Mouse (Mus musculus) heart, embryonic 10.5 days (tissue): ENCODE data around the gene 4931428L18Rik. TPM values are rescaled to one million over a fixed set of nuclear protein-coding genes. Genes with fewer than 3 reads are reported as not detected.

Experiments
- DNase-seq: peaks from one replicate; pipeline ENCODE4 v3.0.0-alpha.2; 2017; ENCODE audit warnings: low spot score
- H3K27ac ChIP-seq: fragments of 300-500 bp; sonication (generic); 2 replicates; pipeline ENCODE4 v1.5.1; 2016; ENCODE audit warnings: mild to moderate bottlenecking
- H3K27me3 ChIP-seq: fragments of 300-500 bp; sonication (generic); 2 replicates; pipeline ENCODE4 v1.6.1; 2016; ENCODE audit warnings: mild to moderate bottlenecking; ENCODE audit not compliant: poor library complexity, insufficient read depth, severe bottlenecking
- H3K36me3 ChIP-seq: fragments of 300-500 bp; sonication (generic); 2 replicates; pipeline ENCODE4 v1.6.1; 2016; ENCODE audit warnings: mild to moderate bottlenecking, moderate library complexity
- H3K4me1 ChIP-seq: fragments of 300-500 bp; sonication (generic); 2 replicates; pipeline ENCODE4 v1.6.1; 2016; ENCODE audit warnings: mild to moderate bottlenecking
- H3K4me3 ChIP-seq: fragments of 300-500 bp; sonication (generic); 2 replicates; pipeline ENCODE4 v1.5.1; 2016; ENCODE audit warnings: mild to moderate bottlenecking, moderate library complexity
- H3K9me3 ChIP-seq: fragments of 300-500 bp; sonication (generic); 2 replicates; pipeline ENCODE4 v1.6.1; 2016; ENCODE audit warnings: mild to moderate bottlenecking, moderate library complexity
- WGBS: fragments of 180-500 bp; shearing (Covaris S2); methylation state at CpG from one replicate; pipeline ENCODE4 v1.1.7; 2016; 5-methylcytosine and 5-hydroxymethylcytosine counted together
- polyA plus RNA-seq: library from polyadenylated mRNA; unstranded; fragments of >200 nt; fragmentation: Nextera tagmentation; extraction: Ambion mirVana; gene quantifications from 2 replicates; pipeline ENCODE4 v1.2.1, GENCODE M21; 2016

4931428L18Rik gene
- polyA plus RNA-seq, 1 experiment from 2014 or later, result not detected

GRCm38 (mm10) chr1:31176101-31176500 is 46.4 kb downstream of the 4931428L18Rik start, which contains the start of gene Lgsn:
TSS of gene Lgsn (plus strand) at chr1:31176401.
- H3K36me3 ChIP-seq, result no peaks in the 10 kb centered on the region
- DNase-seq, result no peak
- WGBS, result 81% methylated on average over 5 of the region's 5 CpGs

GRCm38 (mm10) chr1:31175401-31175800 is 47.1 kb downstream of the 4931428L18Rik start:
- Histone ChIP-seq H3K27me3 (no peaks in the 10 kb centered on the region), H3K4me1 (no peaks in the 10 kb centered on the region), H3K4me3 (no peak overlapping the region), H3K36me3 (no peaks in the 10 kb centered on the region), H3K27ac (no peak overlapping the region), H3K9me3 (no peaks in the 10 kb centered on the region)
- DNase-seq, result no peak
- 75% methylated on average over 3 of the region's 3 CpGs for WGBS

More at GRCm38 (mm10) chr1:31176101-31176500, 46.4 kb downstream of the 4931428L18Rik start, which contains the start of gene Lgsn:
- H3K27ac ChIP-seq, result no peak within 1 kb of the TSS
- no peaks in the 10 kb centered on the region for H3K4me1 ChIP-seq
- H3K4me3 ChIP-seq, result no peak within 1 kb of the TSS
- no peaks in the 10 kb centered on the region for H3K27me3 ChIP-seq
- no peaks in the 10 kb centered on the region for H3K9me3 ChIP-seq

GRCm38 (mm10) chr1:31165326-31166121 is 57.0 kb downstream of the 4931428L18Rik start:
- no peak overlapping the region for H3K4me3 ChIP-seq
- H3K36me3 ChIP-seq, result no peaks in the 10 kb centered on the region
- no peak for DNase-seq
- no peaks in the 10 kb centered on the region for H3K4me1 ChIP-seq
- H3K27me3 ChIP-seq, result no peaks in the 10 kb centered on the region
- H3K27ac ChIP-seq, result no peak overlapping the region
- H3K9me3 ChIP-seq, result no peaks in the 10 kb centered on the region
- 84% methylated on average over 7 of the region's 7 CpGs for WGBS

- Histone ChIP-seq H3K4me1 (no peaks in the 10 kb centered on the region), H3K9me3 (no peaks in the 10 kb centered on the region), H3K27ac (no peak overlapping the region), H3K36me3 (no peaks in the 10 kb centered on the region), H3K4me3 (no peak overlapping the region), H3K27me3 (no peaks in the 10 kb centered on the region)
- DNase-seq, result no peak
- WGBS, result 66% methylated on average over 18 of the region's 18 CpGs
Observed at GRCm38 (mm10) chr1:31164527-31165189, 57.8 kb downstream of the 4931428L18Rik start.

- Histone ChIP-seq H3K9me3 (no peaks in the 10 kb centered on the region), H3K4me3 (no peak overlapping the region), H3K4me1 (no peaks in the 10 kb centered on the region), H3K27me3 (no peaks in the 10 kb centered on the region), H3K36me3 (no peaks in the 10 kb centered on the region), H3K27ac (no peak overlapping the region)
- DNase-seq, result no peak
- 72% methylated on average over 2 of the region's 2 CpGs for WGBS
Observed at GRCm38 (mm10) chr1:31156884-31157283, 65.6 kb downstream of the 4931428L18Rik start.

GRCm38 (mm10) chr1:31156185-31156584 is 66.3 kb downstream of the 4931428L18Rik start:
- Histone ChIP-seq H3K27me3 (no peaks in the 10 kb centered on the region), H3K36me3 (no peaks in the 10 kb centered on the region), H3K27ac (no peak overlapping the region), H3K4me3 (no peak overlapping the region), H3K4me1 (no peaks in the 10 kb centered on the region), H3K9me3 (no peaks in the 10 kb centered on the region)
- DNase-seq, result no peak
- WGBS, result 66% methylated on average over 2 of the region's 2 CpGs

- DNase-seq, result no peak
- no peak overlapping the region for H3K27ac ChIP-seq
- H3K27me3 ChIP-seq, result no peaks in the 10 kb centered on the region
- H3K36me3 ChIP-seq, result no peaks in the 10 kb centered on the region
- no peaks in the 10 kb centered on the region for H3K4me1 ChIP-seq
- H3K9me3 ChIP-seq, result no peaks in the 10 kb centered on the region
- 21% methylated on average over 7 of the region's 7 CpGs for WGBS
- no peak overlapping the region for H3K4me3 ChIP-seq
Observed at GRCm38 (mm10) chr1:31153793-31154349, 68.6 kb downstream of the 4931428L18Rik start.

- no peaks in the 10 kb centered on the region for H3K4me1 ChIP-seq
- no peaks in the 10 kb centered on the region for H3K9me3 ChIP-seq
- no peak overlapping the region for H3K4me3 ChIP-seq
- DNase-seq, result no peak
- no peaks in the 10 kb centered on the region for H3K27me3 ChIP-seq
- H3K36me3 ChIP-seq, result no peaks in the 10 kb centered on the region
- no peak overlapping the region for H3K27ac ChIP-seq
- 55% methylated on average over 2 of the region's 2 CpGs for WGBS
Observed at GRCm38 (mm10) chr1:31152799-31153426, 69.6 kb downstream of the 4931428L18Rik start.

GRCm38 (mm10) chr1:31150546-31150945 is 71.9 kb downstream of the 4931428L18Rik start:
- H3K27ac ChIP-seq, result no peak overlapping the region
- no peaks in the 10 kb centered on the region for H3K9me3 ChIP-seq
- H3K27me3 ChIP-seq, result no peaks in the 10 kb centered on the region
- H3K36me3 ChIP-seq, result no peaks in the 10 kb centered on the region
- no peak overlapping the region for H3K4me3 ChIP-seq
- DNase-seq, result no peak
- H3K4me1 ChIP-seq, result no peaks in the 10 kb centered on the region
- WGBS, result 74% methylated on average over 3 of the region's 3 CpGs

- no peaks in the 10 kb centered on the region for H3K27me3 ChIP-seq
- 59% methylated on average over 6 of the region's 6 CpGs for WGBS
- no peaks in the 10 kb centered on the region for H3K36me3 ChIP-seq
- no peak overlapping the region for H3K27ac ChIP-seq
- no peaks in the 10 kb centered on the region for H3K4me1 ChIP-seq
- no peak overlapping the region for H3K4me3 ChIP-seq
- no peak for DNase-seq
- no peaks in the 10 kb centered on the region for H3K9me3 ChIP-seq
Observed at GRCm38 (mm10) chr1:31149671-31150070, 72.8 kb downstream of the 4931428L18Rik start.

- Histone ChIP-seq H3K4me3 (no peak overlapping the region), H3K27me3 (no peaks in the 10 kb centered on the region), H3K9me3 (no peaks in the 10 kb centered on the region), H3K27ac (no peak overlapping the region), H3K4me1 (no peaks in the 10 kb centered on the region), H3K36me3 (no peaks in the 10 kb centered on the region)
- 79% methylated on average over 2 of the region's 2 CpGs for WGBS
- no peak for DNase-seq
Observed at GRCm38 (mm10) chr1:31143571-31143970, 78.9 kb downstream of the 4931428L18Rik start.

- Histone ChIP-seq H3K4me3 (no peak overlapping the region), H3K36me3 (no peaks in the 10 kb centered on the region), H3K9me3 (no peaks in the 10 kb centered on the region), H3K4me1 (no peaks in the 10 kb centered on the region), H3K27ac (no peak overlapping the region), H3K27me3 (no peaks in the 10 kb centered on the region)
- 60% methylated on average over 8 of the region's 8 CpGs for WGBS
- DNase-seq, result no peak
Observed at GRCm38 (mm10) chr1:31142288-31143094, 80.0 kb downstream of the 4931428L18Rik start.
